ENCODE assay signal across 8 mouse cellular contexts in genomic region chr5:76952112-76953040, GRCm38 (mm10). TPM values are rescaled to one million over a fixed set of nuclear protein-coding genes. Genes with fewer than 3 reads are reported as not detected.
A peak's percentile ranks its signal among the peaks of the same experiment; 100 is the strongest.
DNase-seq lines count a peak whose midpoint lies in the region; ATAC-seq lines count a peak whose summit lies in the region.

No protein-coding gene starts in this region.

- peak overlapping the region; percentile 91 for H3K9ac ChIP-seq in heart, embryonic 12.5 days
- peak overlapping the region; percentile 75 for H3K9ac ChIP-seq in hindbrain, embryonic 13.5 days
- H3K9ac ChIP-seq in midbrain, embryonic 12.5 days (replicated peaks) = peak overlapping the region; percentile 60

- H3K4me3 ChIP-seq in heart, embryonic 12.5 days = peak overlapping the region; percentile 91
- H3K4me3 ChIP-seq in hindbrain, embryonic 13.5 days = peak overlapping the region; percentile 63
- H3K4me3 ChIP-seq in midbrain, embryonic 12.5 days = peak overlapping the region; percentile 51

- peak overlapping the region; percentile 89 for H3K27ac ChIP-seq in heart, embryonic 12.5 days (ENCODE audit: poor library complexity, severe bottlenecking)
- H3K27ac ChIP-seq in hindbrain, embryonic 13.5 days = peak overlapping the region; percentile 85; the same call in 1 of the 2 replicates
- peak overlapping the region; percentile 84 for H3K27ac ChIP-seq in midbrain, embryonic 12.5 days (replicated peaks)

- DNase-seq in heart, postnatal 4 days = no peak
- peak; percentile 75 for DNase-seq in R1 (ENCODE audit: low read depth, low spot score)
- DNase-seq in urinary bladder, postnatal 10 days (ENCODE audit: low spot score) = no peak
- DNase-seq in spleen, postnatal 36 days (ENCODE audit: low spot score in 2 of 2) = no peak
- DNase-seq in left cerebral cortex, postnatal 4 days = no peak

- no peak for ATAC-seq in heart, embryonic 12.5 days (ENCODE audit: insufficient number of reproducible peaks, low FRiP score)
- no peak for ATAC-seq in hindbrain, embryonic 13.5 days (ENCODE audit: low FRiP score)
- ATAC-seq in midbrain, embryonic 12.5 days (ENCODE audit: low FRiP score, low read depth) = no peak

- peaks cover 50% of the 10 kb centered on the region for H3K4me1 ChIP-seq in heart, embryonic 12.5 days (replicated peaks)
- H3K4me1 ChIP-seq in hindbrain, embryonic 13.5 days (replicated peaks) = peaks cover 33% of the 10 kb centered on the region
- H3K4me1 ChIP-seq in midbrain, embryonic 12.5 days = peaks cover 25% of the 10 kb centered on the region

- H3K4me2 ChIP-seq in heart, embryonic 12.5 days = peak overlapping the region; percentile 97
- peak overlapping the region; percentile 92 for H3K4me2 ChIP-seq in hindbrain, embryonic 13.5 days
- H3K4me2 ChIP-seq in midbrain, embryonic 12.5 days (replicated peaks) = peak overlapping the region; percentile 95

- H3K36me3 ChIP-seq in heart, embryonic 12.5 days = peaks cover 32% of the 10 kb centered on the region
- peaks cover 11% of the 10 kb centered on the region for H3K36me3 ChIP-seq in hindbrain, embryonic 13.5 days
- H3K36me3 ChIP-seq in midbrain, embryonic 12.5 days = peaks cover 20% of the 10 kb centered on the region

- H3K9me3 ChIP-seq in heart, embryonic 12.5 days (replicated peaks) = no peaks in the 10 kb centered on the region
- no peaks in the 10 kb centered on the region for H3K9me3 ChIP-seq in hindbrain, embryonic 13.5 days
- no peaks in the 10 kb centered on the region for H3K9me3 ChIP-seq in midbrain, embryonic 12.5 days

- no peaks in the 10 kb centered on the region for H3K27me3 ChIP-seq in heart, embryonic 12.5 days (replicated peaks)
- no peaks in the 10 kb centered on the region for H3K27me3 ChIP-seq in hindbrain, embryonic 13.5 days
- H3K27me3 ChIP-seq in midbrain, embryonic 12.5 days = no peaks in the 10 kb centered on the region

- intact Hi-C loops in left cerebral cortex, postnatal 4 days (cut with DNase I) = no loop called here

- 15% methylated on average over 7 of the region's 7 CpGs for WGBS in heart, embryonic 12.5 days
- 21% methylated on average over 7 of the region's 7 CpGs for WGBS in hindbrain, embryonic 13.5 days
- 23% methylated on average over 7 of the region's 7 CpGs for WGBS in midbrain, embryonic 12.5 days

RNA-seq across cellular contexts. Expression of gene Ppat, which starts 1.0 kb away (rescaled TPM):
- polyA plus RNA-seq in heart, embryonic 12.5 days (2016; fragmentation: Nextera tagmentation; extraction: Ambion mirVana) = 33.2 and 34.1 TPM in 2 replicates
- total RNA-seq in heart, postnatal 4 days (2021) = 10 to 100 TPM; 19.3 to 21.0 TPM
- polyA plus RNA-seq in hindbrain, embryonic 13.5 days (2015; fragmentation: Nextera tagmentation; extraction: Ambion mirVana) = 12.1 and 13.0 TPM in 2 replicates
- 23.7 and 24.3 TPM in 2 replicates for polyA plus RNA-seq in midbrain, embryonic 12.5 days (2016; fragmentation: Nextera tagmentation; extraction: Ambion mirVana)
- 10 to 100 TPM; 19.8 to 22.0 TPM for total RNA-seq in left cerebral cortex, postnatal 4 days (2021)

RNA-seq across cellular contexts. Expression of gene Paics, which starts 1.3 kb away (rescaled TPM):
- 243 and 251 TPM in 2 replicates for polyA plus RNA-seq in heart, embryonic 12.5 days (2016; fragmentation: Nextera tagmentation; extraction: Ambion mirVana)
- 100 to 1,000 TPM; 173 to 183 TPM for total RNA-seq in heart, postnatal 4 days (2021)
- polyA plus RNA-seq in hindbrain, embryonic 13.5 days (2015; fragmentation: Nextera tagmentation; extraction: Ambion mirVana) = 174 and 178 TPM in 2 replicates
- 288 and 297 TPM in 2 replicates for polyA plus RNA-seq in midbrain, embryonic 12.5 days (2016; fragmentation: Nextera tagmentation; extraction: Ambion mirVana)
- 100 to 1,000 TPM; 109 to 118 TPM for total RNA-seq in left cerebral cortex, postnatal 4 days (2021)

RNA-seq across cellular contexts. Expression of gene Srp72, which starts 22.1 kb away (rescaled TPM):
- 42.3 and 45.1 TPM in 2 replicates for polyA plus RNA-seq in heart, embryonic 12.5 days (2016; fragmentation: Nextera tagmentation; extraction: Ambion mirVana)
- 10 to 100 TPM; 72.0 to 72.7 TPM for total RNA-seq in heart, postnatal 4 days (2021)
- 80.3 and 80.9 TPM in 2 replicates for polyA plus RNA-seq in hindbrain, embryonic 13.5 days (2015; fragmentation: Nextera tagmentation; extraction: Ambion mirVana)
- polyA plus RNA-seq in midbrain, embryonic 12.5 days (2016; fragmentation: Nextera tagmentation; extraction: Ambion mirVana) = 68.0 and 73.4 TPM in 2 replicates
- total RNA-seq in left cerebral cortex, postnatal 4 days (2021) = 100 to 1,000 TPM; 121 to 134 TPM

RNA-seq across cellular contexts. Expression of gene Aasdh, which starts 47.1 kb away (rescaled TPM):
- polyA plus RNA-seq in heart, embryonic 12.5 days (2016; fragmentation: Nextera tagmentation; extraction: Ambion mirVana) = 16.4 and 17.8 TPM in 2 replicates
- total RNA-seq in heart, postnatal 4 days (2021) = 10 to 100 TPM; 10.2 to 11.3 TPM
- 19.6 and 21.3 TPM in 2 replicates for polyA plus RNA-seq in hindbrain, embryonic 13.5 days (2015; fragmentation: Nextera tagmentation; extraction: Ambion mirVana)
- polyA plus RNA-seq in midbrain, embryonic 12.5 days (2016; fragmentation: Nextera tagmentation; extraction: Ambion mirVana) = 19.9 TPM in 2 replicates
- 10 to 100 TPM; 25.5 to 27.0 TPM for total RNA-seq in left cerebral cortex, postnatal 4 days (2021)

RNA-seq across cellular contexts. Expression of gene Arl9, which starts 51.5 kb away (rescaled TPM):
- polyA plus RNA-seq in heart, embryonic 12.5 days (2016; fragmentation: Nextera tagmentation; extraction: Ambion mirVana) = not detected in 2 replicates
- total RNA-seq in heart, postnatal 4 days (2021) = not detected
- polyA plus RNA-seq in hindbrain, embryonic 13.5 days (2015; fragmentation: Nextera tagmentation; extraction: Ambion mirVana) = 0.35 TPM in 1 of 2 replicates, not detected in the other
- polyA plus RNA-seq in midbrain, embryonic 12.5 days (2016; fragmentation: Nextera tagmentation; extraction: Ambion mirVana) = not detected in 2 replicates
- total RNA-seq in left cerebral cortex, postnatal 4 days (2021) = under 1 TPM in 1 of 2 experiments, not detected in 1; 0.88 TPM
